Mouse (Mus musculus) spleen, postnatal 4 days (tissue): Measurements from ENCODE around the gene Pappa2.

Experiments used
- DNase-seq, 2 experiments: peaks; one replicate each; pipeline ENCODE4 v3.0.0; 2022; ENCODE audit warnings: low spot score in 2 of 2

The Pappa2 gene

GRCm38 (mm10) chr1:158910661-158911060, 69.6 kb downstream of the Pappa2 start:
- DNase-seq = no peak

GRCm38 (mm10) chr1:158897339-158897738, 83.0 kb downstream of the Pappa2 start:
- no peak for DNase-seq

DNA sequence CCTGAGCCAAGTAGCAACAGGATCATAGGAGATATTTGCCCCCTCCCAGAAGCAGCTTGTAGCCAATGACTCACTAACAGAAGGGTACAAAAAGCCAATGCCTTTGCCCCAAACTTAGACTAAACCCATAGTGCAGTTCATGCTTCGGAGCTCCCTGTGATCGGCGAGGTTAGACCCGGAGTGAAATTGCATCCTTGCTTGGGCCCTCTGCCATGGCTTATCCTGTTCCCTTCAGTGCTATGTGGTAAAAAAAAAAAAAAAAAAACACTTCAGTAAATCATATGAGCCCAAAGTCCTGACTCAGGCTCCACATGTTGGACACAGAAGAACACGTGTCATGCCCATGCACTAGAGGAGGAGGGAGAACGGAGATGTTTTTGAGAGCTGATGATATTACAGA, 85.8 kb downstream of the Pappa2 start:
- DNase-seq = no peak

DNA sequence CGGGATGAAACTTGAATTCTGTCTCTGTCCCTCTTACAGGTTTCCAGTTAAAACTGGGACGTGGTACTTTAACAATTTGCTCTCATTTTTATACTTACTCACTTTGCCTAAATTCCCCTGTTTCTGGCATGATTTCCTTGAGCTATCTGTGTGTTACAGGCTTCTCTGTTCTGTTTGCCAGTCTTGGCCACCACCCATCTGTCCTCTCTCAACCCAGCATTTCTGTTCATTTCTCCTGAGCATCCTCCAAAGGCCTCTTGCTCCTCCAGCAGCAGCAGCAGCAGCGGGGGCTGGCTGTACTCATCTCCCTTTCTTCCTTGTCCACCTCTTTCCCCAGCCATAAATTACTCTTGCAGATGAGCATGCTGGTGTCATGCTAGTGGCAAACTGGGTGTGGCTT, 104.8 kb downstream of the Pappa2 start:
- no peak for DNase-seq

DNA sequence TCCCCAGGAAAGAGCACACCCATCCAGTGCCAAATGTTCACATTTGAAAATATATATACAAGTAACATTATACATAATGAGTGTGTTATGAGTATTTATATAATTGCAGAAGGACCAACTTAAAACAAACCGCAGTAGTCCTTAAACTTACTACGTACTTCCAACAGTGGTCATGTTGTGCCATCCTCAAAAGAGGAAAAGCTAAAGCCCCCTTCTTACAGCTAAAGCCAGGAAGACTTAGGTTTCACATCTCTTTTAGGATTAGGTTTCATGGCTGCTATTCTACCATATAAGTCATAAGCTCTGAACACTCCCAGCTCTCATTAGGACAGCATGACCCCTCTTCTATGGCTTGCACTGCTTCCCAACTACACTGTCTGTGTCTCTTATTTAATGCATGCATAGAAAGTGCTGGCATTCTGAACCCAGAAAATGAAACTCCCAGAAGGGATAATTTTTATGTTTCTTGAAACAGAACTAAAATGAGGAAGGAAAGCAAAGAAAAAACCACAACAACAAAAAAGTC, 105.7 kb downstream of the Pappa2 start:
- no peak for DNase-seq

GRCm38 (mm10) chr1:158873631-158874030, 106.7 kb downstream of the Pappa2 start:
- DNase-seq = no peak

DNA sequence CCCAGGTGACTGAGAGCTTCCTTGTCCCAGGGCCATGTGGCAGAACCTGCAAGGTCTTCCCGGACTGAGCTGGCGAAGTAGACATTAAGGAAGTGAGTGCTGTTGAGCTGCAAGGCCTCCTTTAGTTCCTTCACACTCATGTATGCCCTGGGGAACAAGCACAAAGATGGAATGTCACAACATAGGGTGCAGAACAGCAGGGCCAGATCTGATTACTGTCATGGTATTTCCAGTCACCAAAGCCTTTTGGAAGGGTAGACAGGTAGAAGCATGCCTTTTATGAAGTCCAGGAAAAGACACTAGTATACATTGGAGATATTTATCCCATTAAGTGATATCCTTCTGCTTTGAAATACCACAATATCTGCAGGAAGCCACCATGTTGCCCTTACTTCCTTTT, 108.9 kb downstream of the Pappa2 start:
- no peak for DNase-seq

- no peak for DNase-seq
Measured at GRCm38 (mm10) chr1:158860190-158860589, 120.1 kb downstream of the Pappa2 start.

DNA sequence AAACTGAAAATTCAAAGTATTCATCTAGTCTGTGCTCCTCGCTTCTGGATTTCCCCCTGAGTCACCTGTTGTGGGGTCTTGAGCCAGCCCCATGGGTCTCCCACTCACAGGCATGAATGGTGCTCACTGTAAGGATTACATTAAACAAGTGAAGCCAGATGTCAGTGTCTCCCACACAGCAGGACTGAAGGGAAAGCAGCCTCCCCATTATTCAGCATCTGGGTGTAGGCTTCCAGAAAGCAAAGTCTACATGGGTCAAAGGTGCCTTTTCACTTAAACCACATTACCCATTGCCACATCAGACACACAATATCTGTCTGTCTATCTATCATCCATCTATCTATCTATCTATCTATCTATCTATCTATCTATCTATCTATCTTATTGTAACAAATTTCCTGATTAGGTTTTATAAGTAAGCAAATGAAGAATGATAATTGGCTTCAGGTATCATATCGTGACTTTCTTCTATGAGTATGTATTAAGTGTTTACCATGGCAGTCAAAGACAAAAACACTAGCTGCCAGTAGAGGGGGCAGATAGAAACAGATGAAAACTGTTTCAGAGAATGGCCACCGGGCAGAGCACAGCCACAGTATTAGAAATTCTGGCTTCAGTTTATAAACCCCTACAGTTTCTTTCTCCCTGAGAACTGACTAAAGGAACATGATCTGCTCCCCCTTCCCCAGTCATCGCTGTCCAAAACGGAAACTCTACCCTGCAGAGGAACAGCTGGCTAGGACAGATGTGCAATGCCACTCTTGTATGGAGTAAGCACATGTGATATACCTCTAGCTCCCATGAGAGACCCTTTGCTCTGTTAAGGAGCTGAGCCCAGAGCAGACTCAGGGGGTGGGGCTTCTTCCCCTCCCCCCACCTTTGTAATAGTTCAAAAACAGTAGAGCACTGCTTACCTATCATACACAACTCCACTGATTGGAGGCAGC, 126.1 kb downstream of the Pappa2 start:
- no peak for DNase-seq

GRCm38 (mm10) chr1:158852836-158853567, 127.3 kb downstream of the Pappa2 start:
- DNase-seq = no peak

- DNase-seq = no peak
Measured at GRCm38 (mm10) chr1:158850459-158850858, 129.8 kb downstream of the Pappa2 start.

DNA sequence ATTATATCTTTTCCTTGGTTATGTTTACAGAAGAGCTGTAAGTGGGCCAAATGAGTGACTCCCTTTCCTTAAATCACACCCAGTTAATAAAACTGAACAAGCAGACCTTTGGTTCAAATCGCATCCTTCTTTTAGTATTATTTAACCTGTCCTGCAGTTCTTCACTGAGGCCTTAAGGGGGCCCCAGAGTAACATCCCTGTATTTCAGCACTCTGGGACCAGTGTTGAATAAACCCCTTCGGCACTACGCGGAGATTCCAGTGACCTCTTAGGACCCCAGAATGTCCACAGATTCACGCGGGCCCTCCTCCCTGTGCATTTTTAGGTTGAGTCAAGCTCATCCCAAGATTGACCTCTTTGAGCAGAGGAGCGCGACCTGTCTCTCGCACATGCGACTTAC, 135.7 kb downstream of the Pappa2 start:
- no peak for DNase-seq

GRCm38 (mm10) chr1:158837151-158837550, 143.1 kb downstream of the Pappa2 start:
- DNase-seq = no peak

GRCm38 (mm10) chr1:158830152-158830551, 150.1 kb downstream of the Pappa2 start:
- no peak for DNase-seq

- no peak for DNase-seq
Measured at GRCm38 (mm10) chr1:158827931-158828330, 152.4 kb downstream of the Pappa2 start.

- DNase-seq = no peak
Measured at GRCm38 (mm10) chr1:158819676-158820075, 160.6 kb downstream of the Pappa2 start.

DNA sequence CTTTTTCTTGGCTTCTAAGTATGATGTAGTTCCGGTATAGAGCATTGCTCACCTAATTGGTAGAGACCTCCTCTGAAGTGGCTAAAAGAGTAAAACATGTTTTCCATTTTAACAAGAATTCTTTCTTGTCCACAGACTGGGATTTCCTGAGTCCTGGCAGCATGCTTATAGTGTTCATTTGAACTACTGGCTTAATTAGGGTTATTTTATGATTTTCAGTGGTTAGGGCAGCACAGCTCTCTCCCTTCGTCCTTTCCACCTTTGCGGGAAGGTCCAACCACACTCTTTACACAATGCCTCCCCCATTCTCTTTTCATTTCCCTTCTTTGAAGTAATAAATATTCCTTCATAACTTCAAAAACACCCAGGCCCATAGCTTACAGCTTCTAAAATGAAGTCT, 163.8 kb downstream of the Pappa2 start:
- DNase-seq = no peak

GRCm38 (mm10) chr1:158811887-158812286, 168.4 kb downstream of the Pappa2 start:
- no peak for DNase-seq

DNA sequence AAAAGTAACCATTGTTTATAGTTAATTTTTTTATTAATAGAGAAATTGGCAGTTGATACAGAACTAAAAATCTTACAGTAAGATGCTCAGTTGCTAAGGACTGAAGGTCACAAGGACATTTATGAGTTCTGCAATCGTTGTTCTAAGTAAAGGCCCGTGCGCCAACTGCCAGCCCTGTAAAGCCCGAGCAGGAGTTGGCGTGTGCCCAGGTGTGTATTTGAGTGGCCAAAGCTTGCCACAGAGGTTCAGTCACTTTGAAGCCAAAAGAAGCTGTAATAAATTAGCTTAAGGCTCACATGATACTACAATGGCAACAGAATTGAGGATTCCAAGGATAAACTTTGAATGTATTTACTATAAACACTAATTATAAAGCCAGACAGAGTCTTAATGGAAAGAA, 204.8 kb downstream of the Pappa2 start:
- DNase-seq = no peak

- DNase-seq = no peak
Measured at GRCm38 (mm10) chr1:158773102-158773501, 207.2 kb downstream of the Pappa2 start.

DNA sequence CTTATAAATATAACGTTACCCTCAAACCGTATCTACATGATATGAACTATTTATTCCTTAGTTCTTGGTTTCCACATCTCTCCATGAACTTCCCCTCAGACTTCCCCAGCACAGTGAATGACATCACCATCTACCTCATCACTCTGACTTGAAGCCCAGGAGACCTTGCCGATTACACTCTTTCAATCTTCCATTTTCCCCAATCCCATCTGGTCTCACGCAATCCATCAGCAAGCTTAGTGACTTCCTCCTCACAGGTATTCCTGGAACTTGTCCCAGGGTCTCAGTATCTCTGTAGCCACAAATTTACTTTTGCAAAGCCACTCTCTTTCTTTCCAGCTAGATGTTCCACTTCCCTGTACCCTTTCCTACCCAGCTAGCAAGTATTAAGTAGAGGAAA, 209.5 kb downstream of the Pappa2 start:
- no peak for DNase-seq

GRCm38 (mm10) chr1:158770036-158770655, 210.1 kb downstream of the Pappa2 start:
- no peak for DNase-seq
